Mouse (Mus musculus): ENCODE measurements at regions not wholly inside any gene's neighbourhood (a gene's known extent, or its start where the extent isn't known, plus 50 kb on each side); places are given as distances from the start of the nearest gene placed in this dataset. TPM values are rescaled to one million over a fixed set of nuclear protein-coding genes. Genes with fewer than 3 reads are reported as not detected.

GRCm38 (mm10) chr10:44595932-44596331, 67.6 kb upstream of the Prdm1 start:
- no peaks in the 10 kb centered on the region for H3K9me3 ChIP-seq (replicated peaks; ENCODE audit: control insufficient read depth, low read length)
- no peak for ATAC-seq (replicated peaks; ENCODE audit: extremely low read depth, insufficient read depth, low FRiP score)

GRCm38 (mm10) chr10:44589842-44590241, 61.5 kb upstream of the Prdm1 start:
- Histone ChIP-seq H3K4me2 (ENCODE audit: low read depth, low read length) (no peak overlapping the region), H3K27me3 (ENCODE audit: control insufficient read depth, insufficient read depth, low read length) (no peaks in the 10 kb centered on the region), H3K4me1 (ENCODE audit: control insufficient read depth, insufficient read depth, low read length) (peaks cover 14% of the 10 kb centered on the region), H3K4me3 (ENCODE audit: low read length) (no peak overlapping the region), H3K36me3 (ENCODE audit: control insufficient read depth, insufficient read depth) (no peaks in the 10 kb centered on the region), H3K27ac (ENCODE audit: low read length) (no peak overlapping the region), H3K9ac (ENCODE audit: low read length) (no peak overlapping the region), H3K9me3 (replicated peaks; ENCODE audit: control insufficient read depth, low read length) (no peaks in the 10 kb centered on the region)
- 75% methylated on average over 6 of the region's 6 CpGs for WGBS
- ATAC-seq (replicated peaks; ENCODE audit: extremely low read depth, insufficient read depth, low FRiP score) = no peak

More at GRCm38 (mm10) chr10:44595932-44596331, 67.6 kb upstream of the Prdm1 start:
- no peak overlapping the region for H3K4me2 ChIP-seq (ENCODE audit: low read depth, low read length)
- no peaks in the 10 kb centered on the region for H3K27me3 ChIP-seq (ENCODE audit: control insufficient read depth, insufficient read depth, low read length)
- H3K36me3 ChIP-seq (ENCODE audit: control insufficient read depth, insufficient read depth) = no peaks in the 10 kb centered on the region
- H3K4me1 ChIP-seq (ENCODE audit: control insufficient read depth, insufficient read depth, low read length) = no peaks in the 10 kb centered on the region
- no peak overlapping the region for H3K4me3 ChIP-seq (ENCODE audit: low read length)
- no peak overlapping the region for H3K9ac ChIP-seq (ENCODE audit: low read length)
- WGBS = 75% methylated on average over 2 of the region's 2 CpGs
- no peak overlapping the region for H3K27ac ChIP-seq (ENCODE audit: low read length)

GRCm38 (mm10) chr10:44589352-44589751, 61.1 kb upstream of the Prdm1 start:
- Histone ChIP-seq H3K4me2 (ENCODE audit: low read depth, low read length) (no peak overlapping the region), H3K27ac (ENCODE audit: low read length) (no peak overlapping the region), H3K36me3 (ENCODE audit: control insufficient read depth, insufficient read depth) (no peaks in the 10 kb centered on the region), H3K9ac (ENCODE audit: low read length) (no peak overlapping the region), H3K4me1 (ENCODE audit: control insufficient read depth, insufficient read depth, low read length) (peaks cover 14% of the 10 kb centered on the region), H3K9me3 (replicated peaks; ENCODE audit: control insufficient read depth, low read length) (no peaks in the 10 kb centered on the region), H3K27me3 (ENCODE audit: control insufficient read depth, insufficient read depth, low read length) (no peaks in the 10 kb centered on the region), H3K4me3 (ENCODE audit: low read length) (no peak overlapping the region)
- ATAC-seq (replicated peaks; ENCODE audit: extremely low read depth, insufficient read depth, low FRiP score) = no peak; the same call in 1 of the 2 replicates

- WGBS = 71% methylated on average over 2 of the region's 2 CpGs
- ATAC-seq (replicated peaks; ENCODE audit: extremely low read depth, insufficient read depth, low FRiP score) = no peak
- no peak overlapping the region for H3K27ac ChIP-seq (ENCODE audit: low read length)
These were observed 54.4 kb upstream of the Prdm1 start for GRCm38 (mm10) chr10:44582736-44583135.

More at GRCm38 (mm10) chr10:44582736-44583135, 54.4 kb upstream of the Prdm1 start:
- no peak overlapping the region for H3K9ac ChIP-seq (ENCODE audit: low read length)
- no peaks in the 10 kb centered on the region for H3K27me3 ChIP-seq (ENCODE audit: control insufficient read depth, insufficient read depth, low read length)
- H3K36me3 ChIP-seq (ENCODE audit: control insufficient read depth, insufficient read depth) = no peaks in the 10 kb centered on the region
- no peak overlapping the region for H3K4me2 ChIP-seq (ENCODE audit: low read depth, low read length)
- H3K4me3 ChIP-seq (ENCODE audit: low read length) = no peak overlapping the region
- no peaks in the 10 kb centered on the region for H3K4me1 ChIP-seq (ENCODE audit: control insufficient read depth, insufficient read depth, low read length)
- H3K9me3 ChIP-seq (replicated peaks; ENCODE audit: control insufficient read depth, low read length) = no peaks in the 10 kb centered on the region

Small RNA genes lying in the stretch of these regions (microRNA-seq; reads per million reads assigned to microRNA genes)
- gene Gm24271 = not detected
